Mouse (Mus musculus) heart, postnatal 4 days (tissue): ENCODE results near the gene Apoa1. TPM values are rescaled to one million over a fixed set of nuclear protein-coding genes. Genes with fewer than 3 reads are reported as not detected.

Experiments used
- DNase-seq: peaks from one replicate; pipeline ENCODE4 v3.0.0; 2021
- total RNA-seq, 2 experiments: library from RNA; stranded (reverse); gene quantifications; 2 replicates each; pipeline ENCODE4 v1.2.3; 2021

Gene Apoa1
- total RNA-seq, result under 1 TPM; 0.45 to 0.61 TPM

GRCm38 (mm10) chr9:46228491-46228890 is at the start of gene Apoa1:
TSS of gene Apoa1 (plus strand) at chr9:46228580.
- no peak for DNase-seq

GRCm38 (mm10) chr9:46178595-46178994 is 49.8 kb upstream of the Apoa1 start:
- DNase-seq, result no peak

DNA sequence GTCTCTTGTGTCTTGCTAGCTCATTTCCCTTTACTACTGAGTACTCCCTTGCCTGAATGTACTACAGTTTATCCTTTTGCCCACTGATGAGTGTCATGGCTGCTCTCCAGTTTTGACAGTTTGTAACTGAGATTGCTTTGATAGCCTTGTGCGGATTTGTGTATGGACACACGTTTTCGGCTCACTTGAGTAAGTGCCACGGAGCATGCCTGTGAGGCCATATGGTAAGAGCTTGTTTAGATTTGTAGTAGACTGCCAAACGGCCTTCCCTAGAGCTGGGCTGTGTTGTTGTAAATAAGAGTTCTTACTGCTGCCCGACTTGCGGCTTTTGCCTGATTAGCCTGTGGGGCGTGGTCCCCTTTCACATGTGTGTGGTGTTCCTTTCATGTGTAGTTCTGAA is 47.1 kb upstream of the Apoa1 start:
- no peak for DNase-seq

- DNase-seq, result no peak
Measured at GRCm38 (mm10) chr9:46184542-46184941, 43.8 kb upstream of the Apoa1 start.

DNA sequence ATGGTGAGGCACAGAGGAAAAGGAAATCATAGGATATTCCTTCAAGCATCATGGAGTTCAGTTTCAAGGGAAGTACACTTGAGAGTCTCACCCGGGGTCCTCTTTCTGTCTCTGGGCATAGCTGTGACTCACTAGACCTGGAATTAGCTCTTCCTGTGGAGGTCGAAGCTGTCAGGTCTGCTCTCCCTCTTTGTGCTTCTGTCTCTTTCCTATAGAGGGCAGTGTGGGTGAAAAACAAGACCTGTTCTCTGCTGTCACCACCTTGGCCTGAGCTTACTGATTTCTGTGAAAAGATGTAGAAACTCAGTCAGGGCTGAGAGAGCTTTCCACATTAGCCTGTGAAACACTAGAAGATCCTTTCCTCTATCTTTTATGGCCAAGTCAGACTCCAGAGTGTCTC is 43.2 kb upstream of the Apoa1 start:
- peak; percentile 47 for DNase-seq

DNA sequence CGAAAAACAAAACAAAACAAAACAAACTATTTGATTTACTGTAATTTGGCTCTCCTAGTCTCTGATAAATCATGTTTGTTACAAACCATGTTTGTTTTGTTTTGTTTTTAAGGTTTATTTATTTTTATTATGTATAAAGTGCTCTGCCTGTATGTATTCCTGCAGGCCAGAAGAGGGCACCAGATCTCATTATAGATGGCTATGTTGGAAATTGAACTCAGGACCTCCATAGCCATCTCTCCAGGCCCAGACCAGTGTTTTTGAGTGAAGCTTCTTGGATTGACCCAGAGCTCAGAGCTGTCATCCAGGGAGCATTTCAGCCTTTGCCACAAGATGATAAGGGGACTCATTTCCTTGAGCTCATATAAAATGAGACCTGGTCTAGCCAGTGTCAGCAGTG is 42.0 kb upstream of the Apoa1 start:
- DNase-seq, result no peak

- DNase-seq, result no peak
Measured at GRCm38 (mm10) chr9:46188370-46188769, 40.0 kb upstream of the Apoa1 start.

DNA sequence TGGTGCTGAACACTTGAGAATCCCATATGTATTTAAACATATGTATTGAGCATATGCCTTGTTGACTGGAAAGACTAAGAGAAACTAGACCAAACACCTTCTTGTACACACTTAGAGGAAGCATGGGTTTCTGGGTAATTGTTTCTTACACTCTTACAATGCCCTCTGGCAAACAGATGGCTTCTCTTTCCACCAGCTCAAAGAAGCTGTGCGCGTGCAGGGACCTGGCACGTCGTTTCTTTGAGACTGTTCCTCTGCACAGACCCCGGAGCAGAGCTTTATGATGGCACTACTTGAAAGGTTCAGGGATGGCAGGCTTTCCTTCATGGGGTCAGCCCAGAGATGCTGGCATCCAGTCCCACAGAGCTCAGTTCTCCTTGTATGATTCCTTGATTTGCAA is 39.4 kb upstream of the Apoa1 start:
- DNase-seq, result no peak

DNA sequence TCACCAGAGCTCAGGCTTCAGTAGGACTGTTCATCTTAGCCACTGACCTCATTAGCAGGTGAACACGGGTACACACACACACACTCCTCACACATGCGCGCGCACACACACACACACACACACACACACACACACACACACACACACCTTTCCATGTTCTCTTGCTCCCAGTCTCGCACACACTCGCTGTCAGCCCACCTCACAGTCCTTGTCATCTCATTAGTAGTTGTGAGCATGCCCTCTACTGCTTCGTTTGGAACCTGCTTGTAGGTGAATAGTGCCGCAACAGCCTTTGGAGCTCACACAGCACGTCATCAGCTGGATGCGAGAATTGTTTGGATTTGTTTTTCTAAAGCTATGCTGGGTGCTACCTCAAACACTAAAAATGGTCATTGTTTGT is 39.0 kb upstream of the Apoa1 start:
- DNase-seq, result no peak

- peak; percentile 26 for DNase-seq
Measured at GRCm38 (mm10) chr9:46191234-46191633, 37.1 kb upstream of the Apoa1 start.

DNA sequence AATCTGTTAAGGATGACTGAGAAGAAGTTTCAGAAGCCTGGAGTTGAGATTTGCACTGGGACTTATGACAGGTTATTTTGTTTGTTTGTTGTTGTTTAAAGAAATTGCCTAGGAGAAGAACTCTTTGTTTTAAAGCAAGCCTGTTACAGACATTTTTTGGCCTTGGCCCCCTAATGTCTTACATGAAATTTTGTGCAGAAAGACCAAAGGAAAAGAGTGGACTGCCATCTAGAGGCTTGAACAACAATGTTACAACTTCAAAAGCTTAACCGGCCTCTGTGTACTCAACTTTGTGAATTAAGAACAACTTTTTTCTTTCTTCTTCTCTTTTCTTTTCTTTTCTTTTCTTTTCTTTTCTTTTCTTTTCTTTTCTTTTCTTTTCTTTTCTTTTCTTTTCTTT is 36.7 kb upstream of the Apoa1 start:
- DNase-seq, result peak; percentile 26

DNA sequence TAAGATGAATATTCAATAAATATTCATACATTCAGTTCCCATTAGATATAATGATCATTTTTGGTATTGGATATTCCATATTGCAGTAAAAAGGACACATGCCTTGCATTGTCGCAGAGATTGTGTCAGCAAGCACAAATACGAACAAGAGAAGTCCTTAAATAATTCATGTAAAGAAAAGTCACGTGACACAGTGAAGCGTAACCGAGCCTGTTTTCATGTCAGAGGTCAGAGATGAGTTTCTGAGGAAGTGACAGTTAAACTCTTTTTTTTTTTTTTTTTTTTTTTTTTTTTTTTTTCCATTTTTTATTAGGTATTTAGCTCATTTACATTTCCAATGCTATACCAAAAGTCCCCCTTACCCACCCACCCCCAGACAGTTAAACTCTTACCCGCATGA is 35.7 kb upstream of the Apoa1 start:
- no peak for DNase-seq

- no peak for DNase-seq
Measured at GRCm38 (mm10) chr9:46194809-46195208, 33.6 kb upstream of the Apoa1 start.

GRCm38 (mm10) chr9:46196699-46197169 is 31.6 kb upstream of the Apoa1 start:
- DNase-seq, result peak; percentile 68

- DNase-seq, result peak; percentile 69
Measured at GRCm38 (mm10) chr9:46198461-46198860, 29.9 kb upstream of the Apoa1 start.

DNA sequence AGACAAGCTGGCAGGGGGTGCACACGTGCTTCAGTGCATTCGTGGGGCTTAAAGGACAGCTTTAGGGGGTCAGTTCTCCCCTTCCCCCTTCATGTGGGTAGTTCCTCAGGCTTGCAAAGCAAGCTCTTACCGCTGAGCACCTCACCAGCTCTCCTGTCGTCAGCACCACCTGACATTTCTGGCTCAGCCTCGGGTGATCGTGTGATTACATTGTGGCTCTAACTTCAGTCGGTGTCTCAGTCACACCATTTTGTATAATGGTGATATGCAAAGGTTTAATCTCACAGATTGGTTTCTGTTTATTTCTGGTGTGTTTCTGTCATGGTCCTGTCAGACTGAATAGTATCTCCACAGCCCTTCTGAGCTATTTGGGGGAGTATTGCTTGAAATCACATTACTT is 29.4 kb upstream of the Apoa1 start:
- DNase-seq, result no peak

DNA sequence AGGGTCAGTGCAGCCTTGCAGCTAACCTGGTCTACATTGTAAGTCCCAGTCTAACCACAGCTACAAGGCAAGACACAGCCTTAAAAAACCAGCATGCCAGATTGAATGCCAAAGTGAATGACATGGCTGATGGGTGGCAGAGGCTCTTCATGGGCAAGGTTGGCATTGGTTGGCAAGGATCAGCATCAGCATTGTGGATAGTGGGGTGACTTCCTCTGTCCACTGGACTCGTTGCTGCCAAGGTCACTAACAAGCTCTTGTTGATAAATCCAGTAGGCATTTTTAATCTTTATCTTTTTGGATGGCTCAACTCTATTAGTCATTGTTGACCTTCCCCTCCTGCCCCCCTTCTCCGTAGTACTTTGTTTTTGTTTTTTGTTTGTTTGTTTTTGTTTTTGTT is 28.8 kb upstream of the Apoa1 start:
- no peak for DNase-seq

GRCm38 (mm10) chr9:46206834-46207500 is 21.4 kb upstream of the Apoa1 start:
- no peak for DNase-seq

- DNase-seq, result no peak
Measured at GRCm38 (mm10) chr9:46207501-46207869, 20.9 kb upstream of the Apoa1 start.

- DNase-seq, result no peak
Measured at GRCm38 (mm10) chr9:46208401-46208974, 19.9 kb upstream of the Apoa1 start.

DNA sequence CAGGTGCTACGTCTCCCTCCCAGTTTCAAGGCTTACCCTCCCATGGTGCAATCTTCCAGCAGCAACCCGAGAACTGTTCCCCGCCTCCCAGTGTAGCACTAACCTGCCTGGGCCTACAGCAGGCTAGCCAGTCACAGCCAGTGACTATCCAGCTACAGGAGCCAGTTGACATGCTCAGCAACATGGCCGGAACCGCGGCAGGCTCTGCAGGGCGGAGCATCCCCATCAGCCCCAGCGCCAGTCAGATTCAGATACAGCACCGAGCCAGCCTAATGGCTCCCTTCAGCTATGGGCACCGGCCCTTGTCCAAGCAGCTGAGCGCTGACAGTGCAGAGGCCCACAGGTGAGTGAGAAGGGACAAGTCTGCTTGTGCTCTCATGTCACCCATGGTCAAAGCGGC is 17.9 kb upstream of the Apoa1 start:
- no peak for DNase-seq

GRCm38 (mm10) chr9:46214276-46214675 is 14.1 kb upstream of the Apoa1 start:
- DNase-seq, result no peak

GRCm38 (mm10) chr9:46214946-46215337 is 13.4 kb upstream of the Apoa1 start:
- DNase-seq, result no peak
